Mouse (Mus musculus) liver, embryonic 14.5 days (tissue): ENCODE measurements around the gene Man1c1.

Experiments used
- CTCF ChIP-seq: IDR thresholded peaks from 2 replicates; pipeline ENCODE4 v1.5.1; 2016; ENCODE audit warnings: antibody characterized with exemption, low read depth, control low read depth
- EP300 ChIP-seq: IDR thresholded peaks from 2 replicates; pipeline ENCODE4 v1.6.1; 2016; ENCODE audit warnings: antibody characterized with exemption, low read depth

- no peak for TF ChIP-seq CTCF
- TF ChIP-seq EP300 = no peak
Observed at GRCm38 (mm10) chr4:134663052-134663451, 41.0 kb downstream of the Man1c1 start.
